Mouse (Mus musculus) gastrocnemius, postnatal 36 days (tissue): ENCODE data around the gene Ptger1. TPM values are rescaled to one million over a fixed set of nuclear protein-coding genes. Genes with fewer than 3 reads are reported as not detected.

Experiments
- total RNA-seq, 2 experiments: library from RNA; stranded (reverse); gene quantifications; 2 replicates each; pipeline ENCODE4 v1.2.3; 2021

Ptger1 gene
- total RNA-seq, 2 experiments from 2014 or later: 0.10 to 0.12 TPM

Other genes starting within 250 kb of the Ptger1 start
- gene Scoc, start 208.3 kb upstream of the Ptger1 start, total RNA-seq: 10 to 100 TPM; 46.5 to 46.8 TPM
- gene Olfr370, start 130.9 kb upstream of the Ptger1 start, total RNA-seq: not detected
- gene Ndufb7, start 100.0 kb upstream of the Ptger1 start, total RNA-seq: 100 to 1,000 TPM; 328 to 346 TPM
- 100 to 1,000 TPM; 431 to 564 TPM for gene Tecr, start 58.7 kb upstream of the Ptger1 start, total RNA-seq
- 1 to 10 TPM; 5.2 to 5.8 TPM for gene Dnajb1, start 58.5 kb upstream of the Ptger1 start, total RNA-seq
- 10 to 100 TPM; 16.7 to 17.8 TPM for gene Gipc1, start 14.0 kb upstream of the Ptger1 start, total RNA-seq
- gene Pkn1, start 32.5 kb downstream of the Ptger1 start, total RNA-seq: 10 to 100 TPM; 30.6 to 33.7 TPM
- gene Ddx39, start 48.5 kb downstream of the Ptger1 start, total RNA-seq: 10 to 100 TPM; 11.3 to 12.0 TPM
- gene Adgre5, start 74.6 kb downstream of the Ptger1 start, total RNA-seq: 10 to 100 TPM; 21.9 to 22.5 TPM
- gene Adgrl1, start 233.4 kb downstream of the Ptger1 start, total RNA-seq: 10 to 100 TPM; 20.8 to 26.0 TPM